Mouse (Mus musculus): Measurements from ENCODE around the gene Gsk3a. TPM values are rescaled to one million over a fixed set of nuclear protein-coding genes. Genes with fewer than 3 reads are reported as not detected.
A peak's percentile ranks its signal among the peaks of the same experiment; 100 is the strongest.

The Gsk3a gene
- polyA plus RNA-seq, 1 experiment from 2014 or later = 10.0 TPM

GRCm38 (mm10) chr7:25243361-25243760, 5.7 kb upstream of the Gsk3a start:
- no peak overlapping the region for H3K4me3 ChIP-seq
- peaks cover 44% of the 10 kb centered on the region for H3K36me3 ChIP-seq
- no peaks in the 10 kb centered on the region for H3K27me3 ChIP-seq
- no peaks in the 10 kb centered on the region for H3K9me3 ChIP-seq
- peaks cover 70% of the 10 kb centered on the region for H3K4me1 ChIP-seq
- no peak overlapping the region for H3K9ac ChIP-seq
- no peak for ATAC-seq (ENCODE audit: insufficient number of reproducible peaks, low FRiP score, low TSS enrichment, low read depth)
- no peak overlapping the region for H3K4me2 ChIP-seq
- H3K27ac ChIP-seq = no peak overlapping the region; the same call in 1 of the 2 replicates
- WGBS = 86% methylated on average over 4 of the region's 4 CpGs

GRCm38 (mm10) chr7:25241062-25241461, 3.4 kb upstream of the Gsk3a start:
- peak overlapping the region; percentile 63 for H3K27ac ChIP-seq
- no peak overlapping the region for H3K4me3 ChIP-seq
- peaks cover 57% of the 10 kb centered on the region for H3K4me1 ChIP-seq
- WGBS = 30% methylated on average over 2 of the region's 2 CpGs
- H3K36me3 ChIP-seq = peaks cover 44% of the 10 kb centered on the region
- H3K27me3 ChIP-seq = no peaks in the 10 kb centered on the region
- no peak overlapping the region for H3K4me2 ChIP-seq
- no peak overlapping the region for H3K9ac ChIP-seq
- H3K9me3 ChIP-seq = no peaks in the 10 kb centered on the region
- ATAC-seq (ENCODE audit: insufficient number of reproducible peaks, low FRiP score, low TSS enrichment, low read depth) = no peak

- peaks cover 57% of the 10 kb centered on the region for H3K4me1 ChIP-seq
- peaks cover 40% of the 10 kb centered on the region for H3K36me3 ChIP-seq
- no peaks in the 10 kb centered on the region for H3K9me3 ChIP-seq
- H3K9ac ChIP-seq = no peak overlapping the region
- no peaks in the 10 kb centered on the region for H3K27me3 ChIP-seq
- no peak for ATAC-seq (ENCODE audit: insufficient number of reproducible peaks, low FRiP score, low TSS enrichment, low read depth)
- no peak overlapping the region for H3K4me3 ChIP-seq
- H3K27ac ChIP-seq = peak overlapping the region; percentile 23; the same call in 1 of the 2 replicates
- no peak overlapping the region for H3K4me2 ChIP-seq
- 55% methylated on average over 7 of the region's 7 CpGs for WGBS
Measured at GRCm38 (mm10) chr7:25240631-25241030, 3.0 kb upstream of the Gsk3a start.

GRCm38 (mm10) chr7:25238829-25239623, 1.4 kb upstream of the Gsk3a start:
- Histone ChIP-seq H3K36me3 (peaks cover 40% of the 10 kb centered on the region), H3K27ac (peak overlapping the region; percentile 88), H3K4me1 (peaks cover 52% of the 10 kb centered on the region), H3K4me3 (peak overlapping the region; percentile 86), H3K27me3 (no peaks in the 10 kb centered on the region), H3K4me2 (peak overlapping the region; percentile 74), H3K9me3 (no peaks in the 10 kb centered on the region), H3K9ac (peak overlapping the region; percentile 8; the same call in 1 of the 2 replicates)
- ATAC-seq (ENCODE audit: insufficient number of reproducible peaks, low FRiP score, low TSS enrichment, low read depth) = peak; percentile 55
- WGBS = 2% methylated on average over 30 of the region's 30 CpGs

- peaks cover 41% of the 10 kb centered on the region for H3K36me3 ChIP-seq
Measured at GRCm38 (mm10) chr7:25238015-25238706, 510 bp upstream of the Gsk3a start.

GRCm38 (mm10) chr7:25235526-25235925, 2.1 kb downstream of the Gsk3a start:
- no peak for ATAC-seq (ENCODE audit: insufficient number of reproducible peaks, low FRiP score, low TSS enrichment, low read depth)
- Histone ChIP-seq H3K27me3 (no peaks in the 10 kb centered on the region), H3K4me3 (no peak overlapping the region), H3K9ac (no peak overlapping the region), H3K36me3 (peaks cover 51% of the 10 kb centered on the region), H3K9me3 (no peaks in the 10 kb centered on the region), H3K27ac (no peak overlapping the region), H3K4me2 (peak overlapping the region; percentile 74; the same call in 1 of the 2 replicates), H3K4me1 (peaks cover 39% of the 10 kb centered on the region)
- 78% methylated on average over 5 of the region's 5 CpGs for WGBS

More at GRCm38 (mm10) chr7:25238015-25238706, 510 bp upstream of the Gsk3a start:
- Histone ChIP-seq H3K9me3 (no peaks in the 10 kb centered on the region), H3K27ac (peak overlapping the region; percentile 88), H3K4me1 (peaks cover 47% of the 10 kb centered on the region), H3K4me2 (peak overlapping the region; percentile 74), H3K4me3 (peak overlapping the region; percentile 86), H3K27me3 (no peaks in the 10 kb centered on the region), H3K9ac (peak overlapping the region; percentile 8; the same call in 1 of the 2 replicates)
- peak; percentile 93 for ATAC-seq (ENCODE audit: insufficient number of reproducible peaks, low FRiP score, low TSS enrichment, low read depth)
- under 1% methylated on average over 23 of the region's 23 CpGs for WGBS

- no peaks in the 10 kb centered on the region for H3K27me3 ChIP-seq
- H3K4me1 ChIP-seq = peaks cover 28% of the 10 kb centered on the region
- ATAC-seq (ENCODE audit: insufficient number of reproducible peaks, low FRiP score, low TSS enrichment, low read depth) = no peak
- peaks cover 75% of the 10 kb centered on the region for H3K36me3 ChIP-seq
- WGBS = 85% methylated on average over 2 of the region's 2 CpGs
- no peak overlapping the region for H3K4me3 ChIP-seq
- no peak overlapping the region for H3K9ac ChIP-seq
- H3K9me3 ChIP-seq = no peaks in the 10 kb centered on the region
- H3K4me2 ChIP-seq = no peak overlapping the region
- no peak overlapping the region; the same call in 1 of the 2 replicates for H3K27ac ChIP-seq
Measured at GRCm38 (mm10) chr7:25233061-25233460, 4.6 kb downstream of the Gsk3a start.

- Histone ChIP-seq H3K9ac (no peak overlapping the region), H3K4me1 (peaks cover 28% of the 10 kb centered on the region), H3K36me3 (peaks cover 84% of the 10 kb centered on the region), H3K4me3 (no peak overlapping the region), H3K4me2 (no peak overlapping the region), H3K27ac (no peak overlapping the region), H3K9me3 (no peaks in the 10 kb centered on the region), H3K27me3 (no peaks in the 10 kb centered on the region)
- ATAC-seq (ENCODE audit: insufficient number of reproducible peaks, low FRiP score, low TSS enrichment, low read depth) = no peak
- 56% methylated on average over 5 of the region's 5 CpGs for WGBS
Measured at GRCm38 (mm10) chr7:25232101-25232648, 5.5 kb downstream of the Gsk3a start.

- H3K4me2 ChIP-seq = no peak overlapping the region
- 82% methylated on average over 9 of the region's 9 CpGs for WGBS
Measured at GRCm38 (mm10) chr7:25230690-25231285, 6.9 kb downstream of the Gsk3a start.

GRCm38 (mm10) chr7:25227523-25228300, 9.9 kb downstream of the Gsk3a start:
- Histone ChIP-seq H3K27me3 (no peaks in the 10 kb centered on the region), H3K4me2 (no peak overlapping the region), H3K9ac (no peak overlapping the region), H3K27ac (no peak overlapping the region), H3K9me3 (no peaks in the 10 kb centered on the region), H3K36me3 (peaks cover 95% of the 10 kb centered on the region), H3K4me1 (peaks cover 3% of the 10 kb centered on the region), H3K4me3 (no peak overlapping the region)
- WGBS = 100% methylated on average over 1 of the region's 1 CpGs
- no peak for ATAC-seq (ENCODE audit: insufficient number of reproducible peaks, low FRiP score, low TSS enrichment, low read depth)

More at GRCm38 (mm10) chr7:25230690-25231285, 6.9 kb downstream of the Gsk3a start:
- H3K9ac ChIP-seq = no peak overlapping the region
- ATAC-seq (ENCODE audit: insufficient number of reproducible peaks, low FRiP score, low TSS enrichment, low read depth) = no peak
- H3K36me3 ChIP-seq = peaks cover 98% of the 10 kb centered on the region
- H3K27ac ChIP-seq = no peak overlapping the region
- H3K9me3 ChIP-seq = no peaks in the 10 kb centered on the region
- H3K4me3 ChIP-seq = no peak overlapping the region
- peaks cover 15% of the 10 kb centered on the region for H3K4me1 ChIP-seq
- H3K27me3 ChIP-seq = no peaks in the 10 kb centered on the region
